Mouse (Mus musculus) kidney, adult 2 months (tissue): ENCODE data around the gene Col8a2.

Source experiments
- CTCF ChIP-seq: fragments of 200-500 bp; conservative IDR thresholded peaks from 2 replicates; pipeline ENCODE4 v1.5.1; 2011; ENCODE audit warnings: low read depth, mild to moderate bottlenecking, control low read depth, low read length, moderate library complexity, mixed read lengths; ENCODE audit not compliant: insufficient read depth, insufficient read length
- POLR2A ChIP-seq: fragments of 200-500 bp; IDR thresholded peaks from one replicate; pipeline ENCODE4 v1.6.1; 2011; ENCODE audit warnings: low read depth, low read length, control low read depth

DNA sequence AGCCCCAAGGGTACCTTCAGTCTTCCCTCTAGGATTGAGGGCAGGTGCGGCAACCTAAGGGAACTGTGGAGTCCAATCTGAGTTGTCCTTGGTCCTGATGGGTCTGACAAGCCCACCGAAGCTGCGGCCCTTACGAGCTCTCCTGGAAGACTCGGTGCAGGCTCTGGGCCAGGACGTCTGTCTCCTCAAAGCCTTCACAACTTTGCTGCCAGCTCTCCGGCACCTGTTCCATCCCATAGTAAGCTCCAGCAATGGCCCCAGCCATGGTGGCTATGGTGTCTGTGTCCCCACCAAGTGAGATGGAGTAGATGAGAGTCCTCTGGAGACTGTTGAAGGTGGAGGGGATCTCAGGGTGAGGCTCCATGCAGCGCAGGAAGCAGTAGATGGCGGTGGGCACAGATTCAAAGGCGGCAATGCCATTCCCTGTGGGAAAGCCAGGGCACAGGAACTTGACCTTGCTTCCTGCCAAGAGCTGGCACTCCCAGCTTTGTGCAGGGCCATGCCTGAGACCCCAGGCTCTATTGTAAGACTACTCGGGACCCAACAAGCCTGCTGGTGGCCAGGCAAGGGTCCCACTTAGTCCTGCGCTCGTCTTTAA, 29.9 kb downstream of the Col8a2 start:
- TF ChIP-seq POLR2A (no peak), CTCF (no peak)
